Mouse (Mus musculus) stomach, postnatal 0 days (tissue): ENCODE data around the gene Cep152. TPM values are rescaled to one million over a fixed set of nuclear protein-coding genes. Genes with fewer than 3 reads are reported as not detected.

Experiments used
- ATAC-seq: fragments of 200-750 bp; cut with Nextera tagmentation; 2 replicates; pipeline ENCODE4 v1.8.0; 2017; ENCODE audit not compliant: low FRiP score, low TSS enrichment
- DNase-seq: peaks from one replicate; pipeline ENCODE4 v3.0.0-alpha.2; 2016; ENCODE audit warnings: low spot score
- H3K27ac ChIP-seq: fragments of 300-500 bp; sonication (generic); replicated peaks from 2 replicates; pipeline ENCODE4 v1.5.1; 2014; ENCODE audit warnings: mild to moderate bottlenecking, control low read depth
- H3K27me3 ChIP-seq: fragments of 300-500 bp; sonication (generic); 2 replicates; pipeline ENCODE4 v1.6.1; 2014; ENCODE audit warnings: low read length; ENCODE audit not compliant: control insufficient read depth, insufficient read depth
- H3K36me3 ChIP-seq: fragments of 300-500 bp; sonication (generic); 2 replicates; pipeline ENCODE4 v1.6.1; 2014; ENCODE audit warnings: low read length, mixed read lengths; ENCODE audit not compliant: control insufficient read depth, insufficient read depth
- H3K4me1 ChIP-seq: fragments of 300-500 bp; sonication (generic); replicated peaks from 2 replicates; pipeline ENCODE4 v1.6.1; 2014; ENCODE audit warnings: antibody characterized with exemption; ENCODE audit not compliant: control insufficient read depth, insufficient read depth
- H3K4me2 ChIP-seq: fragments of 300-500 bp; sonication (generic); replicated peaks from 2 replicates; pipeline ENCODE4 v1.6.1; 2014; ENCODE audit warnings: low read depth, mild to moderate bottlenecking, control low read depth, moderate library complexity
- H3K4me3 ChIP-seq: fragments of 300-500 bp; sonication (generic); 2 replicates; pipeline ENCODE4 v1.5.1; 2014; ENCODE audit warnings: low read depth, low read length, control low read depth
- H3K9ac ChIP-seq: fragments of 300-500 bp; sonication (generic); 2 replicates; pipeline ENCODE4 v1.6.1; 2014; ENCODE audit warnings: mild to moderate bottlenecking, low read length, control low read depth, mixed read lengths
- H3K9me3 ChIP-seq: fragments of 300-500 bp; sonication (generic); 2 replicates; pipeline ENCODE4 v1.6.1; 2016; ENCODE audit warnings: low read length; ENCODE audit not compliant: control insufficient read depth
- CTCF ChIP-seq: IDR thresholded peaks from 2 replicates; pipeline ENCODE4 v1.5.1; 2016; ENCODE audit warnings: antibody characterized with exemption, low read depth, mild to moderate bottlenecking, moderate library complexity
- EP300 ChIP-seq: optimal IDR thresholded peaks from 2 replicates; pipeline ENCODE3; 2016; ENCODE audit warnings: antibody characterized with exemption
- WGBS: fragments of 180-500 bp; shearing (Covaris S2); extraction: QIAGEN DNeasy Blood & Tissue Kit; methylation state at CpG from one replicate; pipeline ENCODE4 v1.1.7; 2014; 5-methylcytosine and 5-hydroxymethylcytosine counted together
- polyA plus RNA-seq: library from polyadenylated mRNA; unstranded; fragments of >200 nt; fragmentation: Nextera tagmentation; extraction: Ambion mirVana; gene quantifications from 2 replicates; pipeline ENCODE4 v1.2.1, GENCODE M21; 2015

Cep152 gene
- polyA plus RNA-seq, 1 experiment from 2014 or later: 1.2 TPM

GRCm38 (mm10) chr2:125562407-125562806 is 62.5 kb downstream of the Cep152 start:
- 0 out of 2 replicates have a peak, but pooled peaks cover 11% of the 10 kb centered on the region for H3K36me3 ChIP-seq
- DNase-seq: no peak
- no peak overlapping the region for H3K4me3 ChIP-seq
- WGBS: 90% methylated on average over 8 of the region's 8 CpGs
- H3K9me3 ChIP-seq: no peaks in the 10 kb centered on the region
- no peak for TF ChIP-seq EP300
- TF ChIP-seq CTCF: no peak
- H3K27ac ChIP-seq: no peak overlapping the region
- H3K4me2 ChIP-seq: no peak overlapping the region
- H3K27me3 ChIP-seq: no peaks in the 10 kb centered on the region
- H3K9ac ChIP-seq: no peak overlapping the region
- ATAC-seq: no peak
- H3K4me1 ChIP-seq: no peaks in the 10 kb centered on the region

- 0 out of 2 replicates have a peak, but pooled peaks cover 4% of the 10 kb centered on the region for H3K36me3 ChIP-seq
- H3K27me3 ChIP-seq: no peaks in the 10 kb centered on the region
- 87% methylated on average over 6 of the region's 6 CpGs for WGBS
- DNase-seq (no peak), ATAC-seq (no peak)
- H3K4me1 ChIP-seq: no peaks in the 10 kb centered on the region
- no peak overlapping the region for H3K9ac ChIP-seq
- no peak overlapping the region for H3K4me3 ChIP-seq
- no peak overlapping the region for H3K4me2 ChIP-seq
- TF ChIP-seq EP300: no peak
- no peak for TF ChIP-seq CTCF
- no peak overlapping the region for H3K27ac ChIP-seq
- no peaks in the 10 kb centered on the region for H3K9me3 ChIP-seq
Observed at GRCm38 (mm10) chr2:125560037-125560436, 64.9 kb downstream of the Cep152 start.

- no peak overlapping the region for H3K27ac ChIP-seq
- H3K9me3 ChIP-seq: no peaks in the 10 kb centered on the region
- 0 out of 2 replicates have a peak, but pooled peaks cover 2% of the 10 kb centered on the region for H3K36me3 ChIP-seq
- 70% methylated on average over 19 of the region's 19 CpGs for WGBS
- H3K4me2 ChIP-seq: no peak overlapping the region
- H3K4me3 ChIP-seq: no peak overlapping the region
- DNase-seq: no peak
- H3K9ac ChIP-seq: no peak overlapping the region
- no peak for ATAC-seq
- no peak for TF ChIP-seq EP300
- TF ChIP-seq CTCF: no peak
- no peaks in the 10 kb centered on the region for H3K27me3 ChIP-seq
- H3K4me1 ChIP-seq: no peaks in the 10 kb centered on the region
Observed at GRCm38 (mm10) chr2:125558634-125559589, 66.0 kb downstream of the Cep152 start.

GRCm38 (mm10) chr2:125555830-125556229 is 69.1 kb downstream of the Cep152 start:
- ATAC-seq (no peak), DNase-seq (no peak)
- Histone ChIP-seq H3K4me2 (no peak overlapping the region), H3K27me3 (no peaks in the 10 kb centered on the region), H3K9me3 (no peaks in the 10 kb centered on the region), H3K36me3 (no peaks in the 10 kb centered on the region), H3K27ac (no peak overlapping the region), H3K4me1 (no peaks in the 10 kb centered on the region), H3K9ac (no peak overlapping the region), H3K4me3 (no peak overlapping the region)
- TF ChIP-seq CTCF: peak; percentile 45
- TF ChIP-seq EP300: no peak
- 70% methylated on average over 6 of the region's 6 CpGs for WGBS

GRCm38 (mm10) chr2:125548806-125549578 is 75.9 kb downstream of the Cep152 start:
- no peak for DNase-seq
- Histone ChIP-seq H3K4me3 (no peak overlapping the region), H3K36me3 (no peaks in the 10 kb centered on the region), H3K4me1 (no peaks in the 10 kb centered on the region), H3K27ac (no peak overlapping the region), H3K9ac (no peak overlapping the region), H3K27me3 (no peaks in the 10 kb centered on the region), H3K4me2 (no peak overlapping the region), H3K9me3 (no peaks in the 10 kb centered on the region)
- TF ChIP-seq CTCF: no peak
- TF ChIP-seq EP300: no peak
- ATAC-seq: no peak
- WGBS: 62% methylated on average over 1 of the region's 1 CpGs
